Mouse (Mus musculus) CD4-positive, CD25-positive, alpha-beta regulatory T cell, adult 4 months (primary cell): Measurements from ENCODE around the gene Afdn. TPM values are rescaled to one million over a fixed set of nuclear protein-coding genes. Genes with fewer than 3 reads are reported as not detected.
"Not testable (repeated sequence)": the region's sequence is repeated elsewhere in the genome, so short reads cannot be mapped to it uniquely, and the experiment has no call there.

Experiments
- ATAC-seq: one replicate; pipeline ENCODE4 v1.8.0; 2017
- polyA plus RNA-seq, 2 experiments: library from polyadenylated mRNA; unstranded; fragments of 100-300 nt; shearing (Covaris generic); gene quantifications; one replicate each; pipeline ENCODE4 v1.2.1; 2017

Gene Afdn
- polyA plus RNA-seq, 2 experiments from 2014 or later: 1.5 to 4.1 TPM

DNA sequence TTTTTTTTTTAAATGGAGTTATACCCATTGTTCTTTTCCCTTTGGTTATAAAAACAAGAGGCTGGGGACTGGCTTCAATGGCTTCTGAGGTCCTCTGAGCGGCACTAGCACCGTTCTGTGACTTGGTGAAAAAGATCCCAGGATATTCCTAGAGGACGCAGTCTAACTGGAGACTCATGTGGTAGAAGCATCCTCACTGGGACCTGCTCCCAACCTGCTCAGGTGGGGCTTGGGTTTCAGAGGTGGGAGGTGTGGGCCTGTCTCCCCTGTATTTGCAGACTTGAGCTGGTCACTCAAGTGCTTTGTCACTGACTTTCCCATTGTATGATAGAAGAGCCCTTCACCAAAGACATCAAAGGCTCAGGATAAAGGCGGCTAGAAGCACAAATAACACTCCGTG, 20.4 kb upstream of the Afdn start:
- no peak for ATAC-seq

DNA sequence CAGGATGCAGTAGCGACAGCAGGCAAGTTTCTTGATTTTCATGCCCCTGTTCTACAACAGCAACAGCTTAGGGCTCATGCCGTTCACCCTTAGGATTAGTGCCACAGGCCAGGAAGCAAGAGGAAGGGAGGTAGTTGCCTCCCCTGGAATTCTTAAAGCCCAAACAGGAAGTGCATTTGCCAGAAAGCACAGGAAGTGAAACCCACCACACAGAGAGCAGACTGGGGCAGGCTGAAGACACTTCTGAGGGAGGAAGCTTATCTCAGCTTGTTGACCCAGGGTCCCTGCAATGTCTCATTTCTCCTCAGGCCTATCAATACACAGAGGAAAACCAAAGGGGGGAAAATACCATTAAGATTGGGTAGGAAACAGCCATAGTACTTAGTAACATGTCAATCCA, 19.5 kb upstream of the Afdn start:
- ATAC-seq: no peak

DNA sequence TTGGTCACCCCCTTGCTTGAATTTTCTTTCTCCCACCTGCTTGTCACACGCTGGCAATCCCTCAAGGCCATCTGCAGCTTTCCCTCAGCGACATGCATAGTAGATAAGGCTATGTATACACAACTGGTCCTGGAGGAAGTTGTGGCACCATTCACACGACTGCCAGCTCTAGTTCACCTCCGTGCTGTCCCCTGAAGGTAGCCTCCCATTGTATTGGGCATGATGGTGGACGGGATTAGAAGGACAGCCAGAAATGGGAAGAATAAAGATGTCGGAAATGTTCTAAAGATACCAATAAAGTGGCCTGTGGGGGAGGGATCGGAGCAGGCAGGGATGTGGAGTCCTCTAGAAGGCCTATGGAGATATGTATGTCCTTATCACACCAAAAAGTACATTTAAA, 18.7 kb upstream of the Afdn start:
- ATAC-seq: no peak

DNA sequence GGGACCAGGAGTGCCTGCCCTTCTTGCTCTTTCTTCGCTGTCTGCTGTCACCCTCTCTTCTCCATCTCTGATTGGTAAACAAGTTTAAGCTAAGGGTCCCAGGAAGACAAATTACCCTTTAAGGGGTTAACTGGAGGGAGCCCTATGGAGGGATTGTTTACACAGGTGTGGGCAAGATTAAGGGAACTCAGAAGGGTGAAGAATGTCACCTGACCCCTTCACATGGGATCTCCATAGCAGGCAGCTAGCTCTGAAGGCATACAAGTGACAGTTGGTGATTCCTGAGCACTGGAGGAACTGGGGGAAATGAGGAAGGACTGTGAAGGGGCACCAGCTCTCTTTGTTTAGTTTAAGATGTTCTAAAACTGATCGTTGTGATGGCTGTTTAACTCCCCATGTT, 18.0 kb upstream of the Afdn start:
- no peak for ATAC-seq

DNA sequence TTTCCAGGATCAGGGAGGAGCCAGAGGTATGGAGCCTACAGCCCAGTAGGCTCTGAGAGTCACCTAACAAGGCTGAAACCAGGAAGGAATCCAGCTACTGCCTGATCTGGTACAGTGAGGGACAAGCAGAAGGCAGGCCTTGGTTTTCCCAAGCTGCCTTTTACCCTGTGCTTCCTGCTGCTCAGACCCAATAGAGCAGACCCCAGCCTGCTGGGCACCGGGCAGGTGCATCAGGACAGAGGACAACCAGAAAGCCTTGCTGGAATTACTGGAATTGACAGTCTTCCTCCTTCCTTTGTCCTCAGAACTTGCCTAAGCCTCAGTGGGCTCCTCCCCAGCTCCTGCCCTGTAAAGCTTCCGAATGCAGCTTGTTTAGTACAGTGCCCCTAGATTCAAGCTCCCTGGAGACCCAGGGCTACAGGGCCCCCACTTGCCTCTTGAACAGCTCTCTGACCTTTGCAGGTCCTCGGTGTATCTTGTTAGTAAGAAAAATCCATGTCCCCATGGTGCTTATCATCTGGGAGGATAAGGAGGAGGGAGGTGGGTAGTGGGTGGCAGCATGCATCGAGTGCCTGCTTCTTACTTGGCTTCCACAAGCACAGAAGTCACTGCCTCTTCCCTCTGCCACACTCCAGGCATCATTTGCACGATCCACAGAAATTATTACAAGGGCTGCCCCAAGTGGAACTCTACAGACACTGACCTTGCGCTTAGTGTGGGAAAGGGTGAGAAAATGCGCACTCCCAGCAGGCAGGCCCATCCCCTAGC, 17.2 kb upstream of the Afdn start:
- ATAC-seq: no peak

DNA sequence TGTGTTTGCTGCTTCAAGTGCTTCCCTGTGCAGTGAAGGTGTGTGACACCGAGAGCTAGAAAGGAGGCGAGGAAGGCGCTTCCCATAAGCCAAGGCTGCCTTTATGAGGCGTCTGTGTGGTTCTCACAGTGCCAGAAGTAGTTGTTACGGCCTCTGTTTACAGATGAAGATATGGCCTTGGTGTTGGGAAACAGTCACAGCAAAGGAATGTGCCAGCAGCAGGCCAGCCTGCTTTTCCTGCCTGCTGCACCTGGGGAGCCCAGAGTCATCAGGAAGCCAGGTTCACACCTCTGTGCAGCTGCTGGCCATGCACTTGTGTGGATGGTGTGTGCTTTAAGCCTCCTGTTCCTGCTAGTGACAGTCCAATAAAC, 16.6 kb upstream of the Afdn start:
- no peak for ATAC-seq

DNA sequence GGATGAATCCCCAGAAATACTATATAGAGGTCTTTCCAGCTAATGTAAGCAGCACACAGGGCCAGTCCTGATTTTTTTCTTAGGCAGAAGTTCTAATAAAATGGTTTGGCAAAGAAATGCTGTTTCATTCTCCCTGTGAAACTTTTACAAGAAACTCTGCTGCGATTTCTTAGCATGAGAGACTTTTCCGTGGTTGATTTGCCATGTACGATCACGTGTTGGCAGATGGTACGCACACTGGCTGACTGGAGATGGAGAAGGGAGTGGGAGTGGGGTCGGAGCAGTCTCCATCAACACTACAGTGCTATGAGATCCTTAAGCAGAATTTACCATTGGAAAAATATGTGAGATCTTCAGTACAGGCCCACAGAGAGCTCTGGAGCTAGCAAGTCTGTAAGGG, 16.1 kb upstream of the Afdn start:
- ATAC-seq: no peak

DNA sequence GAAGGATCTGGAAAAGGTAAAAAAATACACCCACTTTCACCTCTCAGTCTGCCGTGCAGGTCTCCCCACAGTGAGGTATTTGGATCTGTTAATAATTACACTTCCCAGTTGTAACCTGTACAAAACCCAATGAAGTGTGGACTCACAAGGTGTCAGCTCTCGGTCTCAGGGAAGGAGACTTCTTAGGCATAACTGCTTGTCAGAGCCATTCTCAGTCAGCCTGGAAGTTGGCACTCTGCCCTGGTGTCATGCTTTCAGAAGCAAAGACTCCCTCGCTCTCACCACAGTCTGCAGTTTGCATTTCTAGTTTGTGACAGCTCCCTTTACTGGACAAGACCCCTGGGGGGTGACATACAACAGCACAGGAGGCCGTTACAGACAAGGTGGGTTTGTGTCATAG, 15.5 kb upstream of the Afdn start:
- no peak for ATAC-seq

DNA sequence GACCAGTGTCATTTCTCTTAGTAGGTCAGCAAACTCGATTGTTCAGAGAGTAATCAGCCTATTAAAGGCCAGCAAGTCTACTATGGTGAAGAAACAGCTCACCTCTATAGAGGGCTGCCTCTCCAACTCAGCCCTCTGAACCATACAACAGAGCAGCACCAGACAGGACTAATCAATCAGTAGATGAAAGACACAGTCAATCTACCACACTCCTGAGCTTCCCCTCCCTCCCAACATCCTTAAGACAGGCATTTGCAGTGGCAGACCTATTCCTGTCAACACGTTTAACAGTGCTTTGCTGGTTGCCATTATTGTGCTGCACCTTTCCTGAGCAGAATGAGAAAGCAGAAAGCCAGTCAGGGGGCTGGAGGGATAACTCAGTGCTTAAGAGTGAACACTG, 15.0 kb upstream of the Afdn start:
- ATAC-seq: no peak

DNA sequence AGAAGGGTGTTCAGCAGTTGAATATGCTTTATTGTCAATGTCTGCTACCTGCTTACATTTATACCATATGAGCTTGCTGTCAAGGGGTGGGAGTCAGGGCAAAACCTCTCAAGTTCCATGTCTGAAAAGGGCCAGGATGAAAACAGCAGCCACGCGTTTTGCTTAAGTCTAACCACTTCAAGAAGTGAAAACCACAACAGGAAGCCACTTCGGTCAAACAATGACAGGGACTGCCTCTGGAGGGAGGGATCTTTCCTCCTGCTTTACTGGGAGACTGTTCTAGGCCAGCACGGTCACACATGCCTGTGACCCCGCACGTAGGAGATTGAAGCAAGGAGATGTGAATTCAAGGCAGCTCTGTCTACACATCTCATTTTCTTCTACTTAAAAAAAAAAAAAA, 14.0 kb upstream of the Afdn start:
- no peak for ATAC-seq

DNA sequence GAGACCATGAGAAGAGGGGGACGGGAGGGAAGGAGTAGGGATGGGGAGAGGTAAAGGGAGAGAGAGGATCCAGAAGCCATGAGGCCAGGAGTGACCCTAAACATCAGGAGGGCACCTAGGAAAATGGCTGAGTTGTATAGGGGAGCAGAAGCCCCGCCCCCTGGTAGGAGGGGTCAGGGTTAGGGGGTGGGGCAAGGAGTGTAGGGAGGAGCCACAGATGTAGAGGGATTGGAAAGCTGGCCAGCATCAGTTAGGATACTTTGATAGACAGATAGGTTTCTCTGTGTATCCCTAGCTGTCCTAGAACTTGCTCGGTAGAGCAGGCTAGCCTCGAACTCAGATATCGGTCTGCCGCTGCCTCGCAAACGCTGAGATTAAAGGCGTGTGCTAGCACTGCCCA, 12.7 kb upstream of the Afdn start:
- no peak for ATAC-seq

DNA sequence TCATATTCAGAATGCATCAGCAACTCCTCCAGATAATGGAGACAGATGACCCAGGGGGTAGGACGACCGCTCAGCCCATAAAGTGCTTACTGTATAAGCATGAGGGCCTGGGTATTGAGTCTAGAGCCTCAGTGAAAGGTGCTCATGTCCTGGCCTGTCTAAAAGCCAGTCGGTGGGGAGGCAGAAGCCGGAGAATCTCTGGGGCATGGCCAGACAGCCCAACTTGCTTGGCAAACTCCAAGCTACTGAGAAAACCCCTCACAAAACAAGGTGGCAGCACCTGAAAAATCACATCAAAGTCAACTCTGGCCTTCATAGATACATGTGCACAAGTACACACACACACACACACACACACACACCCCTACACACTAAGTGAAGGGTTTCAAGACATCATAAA, 11.3 kb upstream of the Afdn start:
- ATAC-seq: no peak

DNA sequence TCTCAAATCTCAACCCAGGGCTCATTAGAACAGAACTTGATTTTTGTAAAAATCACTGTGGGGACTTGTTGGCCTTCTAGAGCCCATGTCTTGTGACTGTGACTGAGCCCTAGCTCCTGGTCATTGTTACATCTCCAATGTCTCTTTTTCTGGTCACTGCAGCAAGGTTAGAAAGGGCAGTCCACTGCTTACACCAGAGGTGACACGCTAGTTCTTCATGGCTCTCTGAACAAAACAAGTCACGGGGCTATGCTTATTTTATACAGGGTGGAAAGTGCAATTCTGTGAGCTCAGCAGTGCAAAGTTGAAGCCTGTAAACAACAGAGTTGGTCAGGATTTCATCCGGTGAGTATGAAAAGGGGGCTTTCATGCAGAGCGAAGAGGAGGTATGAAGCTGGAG, 6.4 kb upstream of the Afdn start:
- no peak for ATAC-seq

DNA sequence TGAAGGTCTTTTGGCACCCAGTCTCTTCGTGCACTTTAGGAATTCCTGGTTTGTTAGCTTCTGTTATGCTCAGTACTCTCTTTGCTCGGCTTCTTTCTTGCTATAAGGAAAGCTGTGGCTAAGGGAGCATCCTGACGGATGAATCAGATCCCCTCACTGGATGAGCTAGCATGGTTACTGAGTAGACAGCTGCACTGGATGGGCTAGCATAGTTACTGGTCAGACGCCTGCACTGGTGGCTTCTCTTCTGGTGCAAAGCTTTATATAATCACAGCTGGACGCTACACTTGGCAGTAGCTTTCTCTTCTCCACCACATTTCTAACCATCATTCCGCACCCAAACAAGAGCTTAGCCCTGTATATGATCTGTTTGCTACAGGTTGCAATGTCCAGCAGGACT, 5.4 kb upstream of the Afdn start:
- ATAC-seq: no peak

DNA sequence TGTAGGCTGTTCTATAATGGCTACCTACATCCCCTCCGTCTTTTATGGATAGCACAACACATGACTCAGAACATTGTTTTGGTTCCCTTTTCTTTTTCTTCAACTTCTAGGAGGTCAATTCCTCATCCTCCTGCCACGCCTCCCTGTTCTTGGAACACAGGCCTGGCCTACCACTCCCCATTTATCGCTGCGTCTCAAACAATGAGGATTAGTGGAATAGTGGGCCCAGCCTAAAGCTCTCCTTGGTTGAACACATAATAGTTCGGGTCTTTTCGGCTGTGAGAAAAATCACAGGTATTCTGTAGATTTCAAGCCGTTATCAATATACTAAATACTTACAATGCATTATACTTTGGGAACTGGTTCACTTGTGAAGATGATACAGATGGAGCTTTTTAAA, 1.8 kb upstream of the Afdn start:
- no peak for ATAC-seq

DNA sequence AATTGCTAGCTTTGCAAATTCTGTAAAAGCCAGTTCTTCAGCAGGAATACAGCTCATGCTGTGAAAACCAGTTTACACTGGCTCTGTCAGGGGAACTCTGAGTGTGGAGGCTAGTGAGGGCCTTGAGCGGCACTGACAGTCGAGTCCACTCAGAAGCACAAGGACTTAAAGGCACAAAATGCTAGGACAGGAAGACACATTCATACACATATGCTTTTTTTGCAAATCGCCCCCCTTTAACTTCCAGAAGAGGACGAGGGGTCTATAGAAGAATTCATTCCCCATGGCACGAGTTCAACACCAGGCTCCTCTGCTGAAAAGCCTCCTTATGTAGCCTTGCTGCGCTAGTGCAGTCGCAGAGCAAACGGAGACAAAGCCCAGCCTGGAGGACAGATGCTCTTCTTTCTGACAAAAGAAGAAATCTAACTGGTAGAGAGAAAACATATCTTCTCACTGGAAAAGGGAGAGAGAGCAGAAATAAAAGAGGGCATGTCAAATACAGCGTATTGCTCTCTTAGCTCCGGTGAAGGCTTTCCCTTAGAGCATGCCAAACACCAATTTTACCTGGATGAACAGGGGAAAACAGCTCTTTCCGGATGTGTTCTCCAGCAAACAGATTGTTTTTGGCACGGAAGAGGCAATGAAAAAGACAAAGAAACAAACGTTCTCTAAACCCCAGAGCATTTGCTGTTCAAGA, 1.0 kb upstream of the Afdn start:
- no peak for ATAC-seq

DNA sequence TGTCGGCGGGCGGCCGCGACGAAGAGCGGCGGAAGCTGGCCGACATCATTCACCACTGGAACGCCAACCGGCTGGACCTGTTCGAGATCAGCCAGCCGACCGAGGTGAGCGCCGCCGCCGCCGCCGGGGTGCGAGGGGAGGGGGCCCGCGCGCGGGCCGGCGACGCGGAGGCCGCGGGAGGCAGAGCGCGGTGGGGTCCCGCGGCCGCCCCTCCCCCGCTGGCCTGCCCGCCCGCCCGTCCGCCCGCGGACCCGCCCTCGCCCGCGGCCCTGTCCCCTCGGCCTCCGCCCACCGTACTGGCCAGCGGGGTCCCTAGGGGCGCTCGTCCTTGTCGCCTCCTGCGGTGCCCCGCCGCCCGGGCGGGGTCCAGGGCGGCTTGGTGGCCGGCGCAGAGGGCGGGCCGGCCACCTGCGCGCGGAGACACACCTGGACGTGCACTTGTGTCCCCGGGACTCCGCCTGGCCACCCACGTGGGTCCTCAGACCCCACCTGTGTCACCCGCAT, 388 bp downstream of the Afdn start:
- peak; percentile 31 for ATAC-seq

DNA sequence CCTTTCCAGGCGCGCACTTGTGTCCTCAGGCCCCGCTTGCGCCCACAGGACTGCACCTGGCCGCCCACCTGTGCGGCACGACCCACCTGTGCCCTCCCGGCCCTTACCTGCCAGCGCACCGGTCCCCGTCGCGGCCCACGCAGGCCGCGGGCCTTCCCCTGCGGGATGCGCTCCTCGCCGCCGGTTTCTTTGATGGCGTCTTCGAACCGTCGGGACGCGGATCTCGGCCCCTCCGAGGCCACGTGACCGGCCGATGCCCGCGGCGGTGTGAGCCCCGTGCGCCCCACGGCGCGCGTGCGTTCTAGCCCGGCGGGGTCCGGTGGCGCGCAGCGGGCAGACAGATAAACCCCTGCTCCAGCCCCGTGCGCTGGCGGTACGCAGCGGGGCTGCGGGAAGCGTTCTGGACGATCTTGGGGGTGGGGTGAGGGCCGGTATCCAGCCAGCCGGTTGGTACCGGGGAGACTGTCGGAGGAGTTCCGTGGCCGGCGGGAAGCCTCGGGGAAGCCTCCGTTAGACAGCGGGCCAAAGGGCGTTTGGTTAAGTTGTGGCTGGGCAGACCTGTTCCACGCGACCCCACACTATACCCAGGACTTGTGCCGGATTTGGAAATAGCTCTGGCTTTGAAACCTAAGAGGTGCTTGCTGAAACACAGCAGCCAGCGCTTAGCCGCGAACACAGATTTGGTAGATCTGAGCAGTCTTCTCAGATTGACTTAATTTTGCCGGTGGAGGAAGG, 1.0 kb downstream of the Afdn start, which contains the start of gene Tcte2:
TSS of gene Tcte2 (minus strand) at position 647 of the 735 bp plus-strand sequence.
- peak; percentile 20 for ATAC-seq

DNA sequence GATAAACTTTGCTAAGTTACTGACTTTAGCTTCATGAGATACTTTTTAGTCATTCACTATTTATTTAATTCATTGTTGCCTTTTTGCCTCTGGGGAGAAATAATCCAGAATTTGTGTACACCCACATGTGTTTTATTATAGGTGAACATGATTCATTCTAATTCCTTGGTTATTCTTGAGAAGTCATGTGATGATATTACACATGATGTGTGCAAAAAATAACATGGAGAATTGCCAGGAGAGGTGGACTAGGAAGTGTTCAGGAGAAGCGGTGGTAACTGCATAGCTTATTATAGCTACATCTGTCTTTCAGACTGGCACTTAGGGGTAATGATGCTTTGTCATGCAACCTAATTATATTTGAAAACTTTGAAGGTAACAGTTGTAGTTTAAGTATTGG, 3.5 kb downstream of the Afdn start:
- ATAC-seq: no peak

DNA sequence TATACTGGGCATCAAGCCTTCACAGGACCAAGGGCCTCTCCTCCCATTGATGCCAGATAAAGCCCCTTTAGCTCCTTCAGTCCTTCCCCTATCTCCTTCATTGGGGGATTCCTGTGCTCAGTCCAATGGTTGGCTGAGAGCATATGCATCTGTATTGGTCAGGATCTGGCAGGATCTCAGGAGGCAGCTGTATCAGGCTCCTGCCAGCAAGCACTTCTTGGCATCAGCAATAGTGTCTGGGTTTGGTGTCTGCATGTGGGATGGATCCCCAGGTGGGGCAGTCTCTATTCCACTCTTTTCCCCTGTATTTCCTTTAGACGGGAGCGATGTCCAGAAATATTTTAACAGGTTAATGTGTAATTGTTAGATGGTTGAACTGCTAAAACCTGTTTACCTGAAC, 4.6 kb downstream of the Afdn start:
- not testable (repeated sequence) for ATAC-seq

DNA sequence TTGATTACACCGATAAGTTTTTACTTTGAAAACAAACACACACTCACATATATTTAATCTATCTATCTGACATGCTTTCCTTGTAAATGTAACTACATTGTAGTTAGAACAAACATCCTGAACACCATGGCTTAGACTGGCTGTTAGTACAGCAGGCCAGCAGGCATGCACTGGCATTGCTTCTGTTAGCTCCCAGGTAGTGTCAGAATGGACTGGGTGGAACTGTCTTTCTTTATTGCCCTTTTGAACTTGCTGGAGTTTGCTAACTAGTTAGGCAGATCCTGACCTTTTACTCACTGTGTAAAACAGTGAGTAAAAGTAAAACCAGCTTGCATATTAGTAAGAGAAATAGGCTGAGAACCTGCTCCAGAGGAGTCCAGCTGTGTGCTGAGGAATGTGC, 8.2 kb downstream of the Afdn start:
- no peak for ATAC-seq

DNA sequence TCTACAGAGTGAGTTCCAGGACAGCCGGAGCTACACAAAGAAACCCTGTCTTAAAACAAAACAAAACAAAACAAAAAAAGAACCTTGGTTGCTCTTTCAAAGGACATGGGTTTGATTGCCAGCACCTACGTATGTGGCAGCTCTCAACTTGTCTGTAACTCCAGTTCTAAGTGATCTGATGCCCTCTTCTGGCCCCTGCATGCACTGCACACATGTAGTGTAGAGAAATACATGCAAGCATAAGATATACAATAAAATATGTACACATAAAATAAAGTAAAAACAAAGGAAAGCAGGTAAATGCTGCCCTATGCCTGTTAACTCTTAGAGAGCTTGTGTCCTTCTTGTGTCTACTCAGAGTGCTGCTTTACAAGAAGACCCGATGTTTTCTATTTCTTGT, 8.9 kb downstream of the Afdn start:
- ATAC-seq: no peak

DNA sequence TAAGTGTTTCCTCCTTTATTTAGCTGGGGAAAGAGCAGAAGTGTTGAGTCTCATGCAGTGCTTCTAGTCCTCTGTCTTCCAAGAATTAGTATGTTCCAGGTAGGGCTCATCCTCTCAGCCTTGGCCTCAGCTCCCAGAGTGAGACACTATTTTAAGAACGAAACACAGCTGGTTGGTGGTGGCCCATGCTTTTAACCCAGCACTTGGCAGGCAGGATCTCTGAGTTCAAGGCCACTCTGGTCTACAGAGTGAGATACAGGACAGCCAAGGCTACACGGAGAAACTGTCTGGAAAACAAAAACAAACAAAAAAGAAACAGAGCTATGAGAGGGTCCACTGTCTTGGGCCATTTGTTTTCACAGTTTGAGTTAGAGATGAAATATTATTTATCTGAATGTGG, 17.3 kb downstream of the Afdn start:
- ATAC-seq: no peak

DNA sequence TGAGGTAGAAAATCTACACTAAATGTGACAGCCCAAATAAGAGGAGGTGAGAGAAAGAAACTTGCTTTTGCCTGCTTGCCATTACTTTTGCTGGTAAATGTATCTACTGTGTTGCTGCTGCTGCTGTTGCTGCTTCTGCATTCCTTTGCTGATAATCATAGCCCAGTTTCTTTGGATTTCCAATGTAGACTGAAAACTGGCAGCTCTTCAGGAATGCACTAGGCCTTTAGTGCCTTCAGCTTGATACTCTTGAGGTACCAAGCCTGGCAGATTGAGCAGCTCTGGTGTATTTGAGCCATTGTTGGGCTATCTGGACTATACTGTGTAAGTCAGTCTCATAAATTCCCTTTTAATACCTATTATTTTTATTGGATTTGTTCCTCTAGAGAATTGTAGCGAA, 18.5 kb downstream of the Afdn start:
- ATAC-seq: no peak
